Comparison of ENCODE assay signal across 10 mouse cellular contexts in genomic region chr1:194950913-194951312, GRCm38 (mm10). TPM values are rescaled to one million over a fixed set of nuclear protein-coding genes. Genes with fewer than 3 reads are reported as not detected.
DNase-seq lines count a peak whose midpoint lies in the region; ATAC-seq and TF ChIP-seq lines count a peak whose summit lies in the region.
"Had no signal": no experiment of that assay in that cellular context is flagged by ENCODE, and none has a peak within 500 bp of the region (broad histone marks: within the 10 kb centered on the region; RNA-seq: fewer than 3 reads in every experiment).

No protein-coding gene starts in this region.

- no peak for ATAC-seq in kidney, postnatal 0 days (replicated peaks; ENCODE audit: low FRiP score, low read depth)
- no peak for ATAC-seq in stomach, postnatal 0 days (ENCODE audit: low FRiP score, low TSS enrichment)

- H3K4me1 ChIP-seq in kidney, postnatal 0 days (replicated peaks; ENCODE audit: insufficient read depth, low read length) = no peaks in the 10 kb centered on the region
- H3K4me1 ChIP-seq in stomach, postnatal 0 days (replicated peaks; ENCODE audit: control insufficient read depth, insufficient read depth) = no peaks in the 10 kb centered on the region
- H3K4me1 ChIP-seq: limb, embryonic 13.5 days had no signal

- no peak overlapping the region for H3K9ac ChIP-seq in kidney, postnatal 0 days (ENCODE audit: low read depth, low read length)
- H3K9ac ChIP-seq in stomach, postnatal 0 days (ENCODE audit: low read length) = no peak overlapping the region
- H3K9ac ChIP-seq: limb, embryonic 13.5 days had no signal

- no peaks in the 10 kb centered on the region for H3K9me3 ChIP-seq in kidney, postnatal 0 days (replicated peaks; ENCODE audit: low read length)
- no peaks in the 10 kb centered on the region for H3K9me3 ChIP-seq in stomach, postnatal 0 days (ENCODE audit: control insufficient read depth, low read length)
- H3K9me3 ChIP-seq: limb, embryonic 13.5 days had no signal

- no peak overlapping the region for H3K4me2 ChIP-seq in kidney, postnatal 0 days (ENCODE audit: low read length)
- no peak overlapping the region for H3K4me2 ChIP-seq in stomach, postnatal 0 days (replicated peaks; ENCODE audit: low read depth)
- H3K4me2 ChIP-seq: limb, embryonic 13.5 days had no signal

- no peaks in the 10 kb centered on the region for H3K27me3 ChIP-seq in kidney, postnatal 0 days (ENCODE audit: insufficient read depth, low read length)
- H3K27me3 ChIP-seq in stomach, postnatal 0 days (ENCODE audit: control insufficient read depth, insufficient read depth, low read length) = no peaks in the 10 kb centered on the region
- H3K27me3 ChIP-seq: limb, embryonic 13.5 days had no signal

- TF ChIP-seq CTCF in kidney, postnatal 0 days (IDR thresholded peaks at IDR 0.05; ENCODE audit: low read depth) = peak; percentile 65
- peak; percentile 71 for TF ChIP-seq CTCF in stomach, postnatal 0 days (IDR thresholded peaks at IDR 0.05; ENCODE audit: low read depth)

- no peak for TF ChIP-seq EP300 in stomach, postnatal 0 days (optimal IDR thresholded peaks at IDR 0.05)

- no peaks in the 10 kb centered on the region for H3K36me3 ChIP-seq in kidney, postnatal 0 days (ENCODE audit: insufficient read depth, low read length)
- no peaks in the 10 kb centered on the region for H3K36me3 ChIP-seq in stomach, postnatal 0 days (ENCODE audit: control insufficient read depth, insufficient read depth, low read length)
- H3K36me3 ChIP-seq: limb, embryonic 13.5 days had no signal

- no peak overlapping the region for H3K4me3 ChIP-seq in kidney, postnatal 0 days (replicated peaks; ENCODE audit: low read depth, low read length)
- H3K4me3 ChIP-seq in stomach, postnatal 0 days (ENCODE audit: low read depth, low read length) = no peak overlapping the region
- H3K4me3 ChIP-seq: limb, embryonic 13.5 days had no signal

- DNase-seq in embryo, embryonic 11 days = peak; percentile 28
- no peak for DNase-seq in embryo, embryonic 10 days (ENCODE audit: low spot score)
- DNase-seq in kidney, postnatal 0 days (ENCODE audit: low spot score) = peak; percentile 79
- DNase-seq in kidney, adult 8-10 months = no peak
- DNase-seq in retina, postnatal 1 day = peak; percentile 6
- no peak for DNase-seq in retina, embryonic 14.5 days (ENCODE audit: low spot score)
- DNase-seq in stomach, postnatal 0 days (ENCODE audit: low spot score) = no peak
- DNase-seq in MN1 (ENCODE audit: low spot score) = no peak
- DNase-seq: heart, postnatal 14 days had no signal

- WGBS in kidney, postnatal 0 days = 31% methylated on average over 2 of the region's 2 CpGs
- WGBS in stomach, postnatal 0 days = 47% methylated on average over 2 of the region's 2 CpGs

- no peak overlapping the region for H3K27ac ChIP-seq in kidney, postnatal 0 days
- no peak overlapping the region for H3K27ac ChIP-seq in stomach, postnatal 0 days (replicated peaks)
- H3K27ac ChIP-seq: limb, embryonic 13.5 days had no signal

RNA-seq across cellular contexts. Expression of gene Cd34, which starts 12.3 kb away (rescaled TPM):
- polyA plus RNA-seq in kidney, postnatal 0 days (2015; fragmentation: Nextera tagmentation; extraction: Ambion mirVana) = 84.6 and 91.2 TPM in 2 replicates
- 49.9 and 54.8 TPM in 2 replicates for polyA plus RNA-seq in stomach, postnatal 0 days (2015; fragmentation: Nextera tagmentation; extraction: Ambion mirVana)

Comparison
In these comparisons a context has a peak if more than half of its experiments do, and no peak if none do; other contexts are left out.
1. DNase-seq: peak in embryo, embryonic 11 days (single experiment), kidney, postnatal 0 days (single experiment) and retina, postnatal 1 day (single experiment); none in embryo, embryonic 10 days (single experiment), kidney, adult 8-10 months (0 of 2), retina, embryonic 14.5 days (single experiment), stomach, postnatal 0 days (single experiment) and MN1 (single experiment).